Mouse (Mus musculus): ENCODE measurements around the gene Mfsd2a.

The Mfsd2a gene

DNA sequence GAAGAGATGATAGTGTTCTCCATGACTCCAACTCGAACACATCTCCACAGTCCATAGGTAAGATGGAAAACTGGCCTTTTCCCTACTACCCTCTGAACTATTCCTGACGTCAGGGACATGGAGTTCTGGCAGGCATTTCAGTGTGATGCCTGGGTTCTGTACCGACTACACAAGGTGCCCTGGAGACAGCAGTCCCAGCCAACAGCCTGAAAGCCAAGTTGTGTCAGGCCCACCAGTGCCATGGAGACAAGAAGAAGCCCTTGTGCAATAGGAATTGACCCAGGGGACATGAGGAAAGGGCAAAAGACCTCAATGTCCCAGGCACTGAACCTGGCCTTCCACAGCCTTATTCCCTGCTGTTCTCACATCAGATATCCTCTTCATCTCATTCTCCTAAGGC, 18.8 kb upstream of the Mfsd2a start:
- no peak for DNase-seq (ENCODE audit: low spot score in 2 of 2)

DNA sequence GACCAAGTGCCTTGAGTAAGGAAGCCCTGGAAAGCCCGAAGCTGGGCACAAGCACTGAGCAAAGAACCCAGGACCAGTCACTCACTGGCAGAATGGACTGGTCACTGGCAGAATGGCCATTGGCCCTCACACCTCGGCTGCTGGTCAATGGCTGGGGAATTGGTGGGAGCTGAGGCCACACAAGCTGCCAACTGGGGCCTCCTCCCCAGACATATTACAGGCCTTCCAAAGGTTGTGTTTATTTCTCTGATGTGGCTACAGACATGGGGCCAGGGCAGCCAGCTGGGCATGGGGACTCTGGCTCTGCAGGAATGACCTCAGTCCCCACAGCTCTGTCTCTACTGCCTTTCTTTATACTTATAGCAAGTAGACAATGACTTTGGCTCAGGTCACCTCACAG, 17.9 kb upstream of the Mfsd2a start:
- DNase-seq (ENCODE audit: low spot score in 2 of 2), result no peak

DNA sequence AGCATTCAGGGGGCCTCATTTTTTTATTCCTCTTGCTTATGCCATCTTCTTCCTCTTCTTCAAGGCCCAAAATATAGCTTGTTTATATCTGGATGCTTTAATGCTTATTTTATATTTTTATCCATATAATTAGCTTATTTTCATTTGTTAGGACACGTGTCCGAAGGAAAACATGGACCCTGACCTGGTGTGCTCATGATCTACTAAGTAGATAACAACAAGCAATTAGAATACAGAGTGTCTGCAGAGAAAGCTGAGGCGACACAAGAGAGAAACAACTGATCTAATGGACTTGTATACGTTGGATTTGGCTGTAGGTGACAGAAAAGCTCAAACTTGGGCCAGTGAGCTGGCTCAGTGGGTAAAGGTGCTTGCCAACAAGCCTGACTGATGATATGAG, 15.9 kb upstream of the Mfsd2a start:
- DNase-seq (ENCODE audit: low spot score in 2 of 2), result no peak

DNA sequence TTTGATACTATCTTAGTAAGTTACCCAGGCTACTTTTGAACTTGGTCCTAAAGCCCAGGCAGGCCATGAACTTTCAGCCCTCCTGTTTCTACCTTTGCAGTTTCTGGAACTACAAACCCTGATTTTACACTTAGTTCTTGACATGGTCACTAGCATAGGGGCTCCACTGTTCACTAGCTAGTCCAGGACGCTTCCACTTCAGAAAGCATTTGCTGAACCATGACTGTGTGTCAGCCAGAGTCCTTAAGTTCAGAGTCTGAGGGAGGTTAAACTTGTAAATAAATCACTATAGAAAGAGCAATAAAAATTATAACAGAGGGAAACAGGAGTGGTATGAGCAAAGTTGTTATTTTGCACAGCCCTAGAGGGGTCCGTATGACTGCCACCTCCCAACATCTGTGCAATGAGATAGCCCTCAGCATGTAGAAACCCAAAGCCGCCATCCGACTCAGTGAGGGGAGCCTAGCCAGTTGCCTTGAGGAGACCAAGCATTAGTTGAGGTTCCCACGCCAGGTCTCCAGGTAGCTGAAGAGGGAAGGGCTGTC, 14.1 kb upstream of the Mfsd2a start:
- no peak for DNase-seq (ENCODE audit: low spot score in 2 of 2)

DNA sequence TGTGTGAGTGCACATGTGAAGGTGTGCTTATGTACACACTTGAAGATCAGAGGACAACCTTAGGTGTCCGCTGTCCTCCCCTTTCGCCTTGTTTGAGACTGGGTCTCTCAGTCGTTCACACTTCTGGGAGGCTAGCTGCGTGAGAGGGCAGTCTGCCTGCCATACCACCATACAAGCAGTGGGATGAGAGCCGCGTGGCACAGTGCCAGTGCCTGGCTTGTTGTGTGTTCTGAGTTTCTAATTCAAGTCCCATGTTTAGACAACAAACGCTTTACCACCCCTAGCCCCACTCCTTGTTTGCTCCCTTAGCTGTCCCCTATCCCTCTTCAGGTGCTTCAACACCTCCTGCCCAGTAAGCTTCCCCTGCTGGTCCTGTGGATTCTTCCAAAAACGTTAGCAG, 11.1 kb upstream of the Mfsd2a start:
- DNase-seq (ENCODE audit: low spot score in 2 of 2), result no peak

DNA sequence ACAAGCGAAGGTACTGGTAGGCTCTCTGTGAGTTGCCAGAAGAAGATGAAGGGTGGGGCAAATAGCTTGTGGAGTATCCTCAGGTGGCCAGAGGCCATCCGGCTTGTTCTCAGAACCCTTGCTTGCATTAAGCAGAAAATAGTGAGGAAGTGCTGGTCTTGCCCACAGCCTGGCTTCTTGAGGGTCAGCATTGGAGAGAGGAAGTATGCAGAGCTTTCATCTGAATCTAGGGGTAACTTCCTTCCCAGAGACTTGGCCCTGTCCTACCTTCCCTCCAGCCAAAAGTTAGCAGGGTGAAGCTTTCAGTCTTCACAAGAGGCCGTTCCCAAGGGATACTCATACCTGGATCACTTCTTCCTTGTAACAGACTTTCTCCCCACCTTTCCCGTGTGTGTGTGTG, 10.7 kb upstream of the Mfsd2a start:
- no peak for DNase-seq (ENCODE audit: low spot score in 2 of 2)

DNA sequence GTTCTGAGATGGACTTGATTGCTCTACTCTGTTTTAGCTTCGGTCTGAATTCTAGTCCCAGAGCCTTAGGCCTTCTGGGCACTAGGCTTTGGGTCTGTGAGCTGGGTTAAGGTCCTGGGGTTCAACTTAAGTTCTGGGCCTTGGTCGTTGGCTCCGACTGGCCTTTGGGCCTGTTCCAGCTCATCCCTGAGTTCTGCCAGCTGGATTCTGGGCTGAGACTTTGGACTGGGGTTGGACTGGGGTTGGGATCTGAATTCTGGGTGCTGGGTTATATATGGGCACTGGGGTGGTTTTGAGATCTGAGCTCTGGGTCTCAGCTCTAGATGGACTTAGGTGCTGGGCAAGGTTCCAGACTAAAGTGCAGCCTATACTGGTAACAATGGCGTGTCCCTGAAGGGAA, 10.2 kb upstream of the Mfsd2a start:
- no peak for DNase-seq (ENCODE audit: low spot score in 2 of 2)

DNA sequence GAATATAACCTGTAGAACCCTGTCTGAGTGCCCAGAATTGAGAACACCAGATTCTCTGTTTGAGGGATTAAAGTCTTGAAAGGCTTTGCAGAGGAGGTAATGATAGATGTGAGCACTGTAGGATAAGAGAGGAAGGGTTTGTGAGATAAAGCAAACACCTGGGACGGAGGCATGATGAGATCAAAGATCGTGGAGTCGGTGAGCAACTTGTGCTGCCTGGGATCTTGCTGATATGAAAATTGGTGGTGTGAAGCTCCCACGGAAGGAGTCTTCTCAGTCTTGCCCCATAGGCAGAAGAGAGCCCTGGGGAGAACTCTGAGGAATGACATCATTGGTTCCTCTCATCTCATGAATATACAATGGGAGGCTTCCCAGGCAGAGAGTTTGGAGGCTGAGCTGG, 7.1 kb upstream of the Mfsd2a start:
- DNase-seq (ENCODE audit: low spot score in 2 of 2), result no peak

DNA sequence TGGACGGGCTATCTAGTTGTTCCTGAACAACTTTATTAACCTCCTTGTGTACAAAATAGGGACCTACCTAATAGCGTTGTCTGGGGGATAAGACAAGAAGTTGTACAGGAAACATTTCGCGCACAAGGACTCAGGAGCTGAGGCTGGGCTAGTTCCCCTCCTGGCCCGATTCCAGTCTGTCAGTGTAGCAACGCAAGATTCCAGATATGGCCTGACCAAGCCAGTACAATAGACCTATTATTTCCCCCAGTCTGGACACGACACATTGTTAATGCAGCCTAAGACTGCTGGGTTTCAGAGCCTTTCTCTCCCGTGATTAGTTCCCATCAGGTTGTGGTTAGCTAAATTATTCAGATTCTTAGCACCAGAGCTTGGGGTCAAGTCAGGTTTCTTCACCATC, 1.8 kb upstream of the Mfsd2a start:
- no peak for DNase-seq (ENCODE audit: low spot score in 2 of 2)

DNA sequence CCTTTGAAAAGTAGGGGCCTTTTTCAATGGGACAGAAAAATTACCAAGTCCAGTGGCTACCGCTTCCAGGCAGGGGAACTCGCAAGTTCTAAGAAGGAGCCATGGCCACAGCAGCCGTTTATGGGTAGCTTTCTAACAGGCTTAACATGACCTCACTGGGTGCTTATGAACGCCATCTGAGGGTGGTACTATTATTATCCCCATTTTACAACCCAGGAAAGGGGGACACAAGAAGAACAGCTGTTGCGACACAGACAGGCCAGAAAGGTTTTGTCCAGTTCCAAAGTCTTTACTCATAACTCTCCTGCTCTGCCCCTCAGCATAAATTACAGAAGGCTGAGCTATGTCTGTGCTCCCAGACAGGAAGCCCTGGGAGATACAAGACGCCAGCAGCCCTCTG, 601 bp upstream of the Mfsd2a start:
- no peak for DNase-seq (ENCODE audit: low spot score in 2 of 2)

DNA sequence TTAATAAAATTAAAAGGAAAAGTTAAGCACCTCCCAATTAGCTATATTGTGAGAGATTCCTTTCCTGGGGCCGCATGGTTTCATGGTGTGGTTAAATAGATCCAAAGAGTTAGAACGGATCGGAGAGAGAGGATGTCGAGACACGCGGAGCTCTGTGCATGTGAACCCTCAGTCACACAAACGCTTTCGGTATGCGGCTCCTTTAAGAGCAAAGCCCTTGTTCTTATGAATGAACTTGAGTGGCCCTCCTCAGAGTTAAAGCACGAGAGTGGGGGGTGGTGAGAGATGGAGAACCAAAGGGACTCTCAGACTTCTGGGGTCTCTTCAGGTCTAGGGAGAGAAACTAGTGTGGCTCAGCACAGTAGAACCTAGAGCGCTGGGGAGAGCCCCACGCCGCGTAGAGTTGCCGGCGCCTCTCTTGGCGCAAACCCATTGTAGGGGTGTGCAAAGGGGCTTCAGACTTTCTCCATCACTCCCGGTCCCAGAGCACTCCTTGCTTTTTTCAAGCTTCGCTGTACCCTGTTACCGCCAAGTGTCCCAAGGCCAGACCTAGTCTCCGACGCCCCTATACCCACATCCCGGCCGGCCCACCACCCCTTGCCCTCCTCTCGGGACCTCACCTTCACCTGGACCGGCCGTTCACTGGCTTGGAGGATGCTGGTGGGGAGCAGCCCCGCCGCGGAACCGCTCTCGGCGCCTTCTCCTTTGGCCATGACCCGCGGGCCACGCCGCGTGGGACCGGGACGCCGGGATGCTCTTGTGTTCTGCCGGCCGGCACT, 478 bp downstream of the Mfsd2a start:
- DNase-seq (ENCODE audit: low spot score in 2 of 2), result no peak

DNA sequence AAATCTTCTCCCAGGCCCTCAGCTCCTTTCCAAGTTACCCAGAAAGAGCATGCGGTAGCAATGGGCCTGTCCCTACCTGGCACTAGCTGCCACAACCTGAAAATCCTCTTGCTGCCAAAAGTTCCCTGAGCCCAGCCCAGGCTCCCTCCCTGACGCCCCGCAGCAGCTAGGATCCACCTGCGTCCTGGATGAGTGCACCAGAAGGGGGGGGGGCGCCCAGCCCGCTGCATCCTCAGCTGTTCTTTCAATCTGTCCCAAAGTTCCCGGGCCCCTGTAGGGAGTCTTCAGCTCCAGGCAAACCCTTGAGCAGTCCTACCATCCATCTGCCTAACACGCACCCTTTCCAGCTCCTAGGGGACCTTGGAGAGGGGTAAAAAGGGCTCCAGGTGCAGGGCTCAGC, 1.2 kb downstream of the Mfsd2a start:
- DNase-seq (ENCODE audit: low spot score in 2 of 2), result no peak

DNA sequence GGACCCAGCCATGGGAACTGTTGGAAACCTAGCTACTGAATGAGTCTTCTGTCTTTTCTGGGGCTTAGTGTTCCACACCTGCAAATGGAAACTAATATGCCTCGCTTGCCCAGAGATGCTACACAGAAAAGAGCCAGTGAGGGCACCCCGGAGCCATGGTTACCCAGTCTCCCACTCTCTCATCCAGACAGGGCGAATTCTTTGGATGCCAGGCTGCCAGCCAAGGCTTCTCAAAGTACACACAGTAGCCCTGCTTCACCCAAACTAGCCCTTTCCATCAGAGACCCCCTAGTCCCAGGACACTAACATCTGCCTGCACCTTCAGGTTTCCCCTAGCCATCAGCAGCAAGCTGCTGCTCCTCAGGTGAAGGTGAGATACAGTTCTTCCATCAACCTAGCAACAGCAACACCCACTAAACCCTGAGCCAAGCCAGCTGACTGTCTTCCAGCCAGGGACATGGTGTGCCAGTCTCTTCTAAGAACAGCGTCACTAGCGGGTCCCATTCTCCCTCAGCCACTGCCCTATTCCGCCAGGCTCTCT, 2.4 kb downstream of the Mfsd2a start:
- DNase-seq (ENCODE audit: low spot score in 2 of 2), result no peak

DNA sequence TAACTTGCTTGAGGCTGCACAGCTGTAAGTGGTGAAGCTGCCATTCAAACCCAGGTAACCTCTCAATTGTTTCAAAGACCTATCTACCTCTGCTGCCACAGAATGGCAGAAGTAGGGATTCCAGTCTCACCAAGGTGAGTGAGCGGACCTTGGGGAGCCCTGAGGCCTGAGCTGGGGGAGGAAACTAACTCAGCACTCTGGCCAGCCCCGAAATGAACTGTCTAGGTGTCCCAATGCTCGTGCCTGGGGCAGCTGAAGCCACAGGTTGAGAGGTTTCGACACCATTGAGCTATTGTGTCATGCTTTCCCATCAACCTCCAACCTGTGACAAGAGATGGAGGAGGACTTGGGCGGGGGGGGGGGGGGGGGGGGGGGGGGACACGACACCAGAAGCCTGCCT, 4.7 kb downstream of the Mfsd2a start:
- DNase-seq (ENCODE audit: low spot score in 2 of 2), result no peak

DNA sequence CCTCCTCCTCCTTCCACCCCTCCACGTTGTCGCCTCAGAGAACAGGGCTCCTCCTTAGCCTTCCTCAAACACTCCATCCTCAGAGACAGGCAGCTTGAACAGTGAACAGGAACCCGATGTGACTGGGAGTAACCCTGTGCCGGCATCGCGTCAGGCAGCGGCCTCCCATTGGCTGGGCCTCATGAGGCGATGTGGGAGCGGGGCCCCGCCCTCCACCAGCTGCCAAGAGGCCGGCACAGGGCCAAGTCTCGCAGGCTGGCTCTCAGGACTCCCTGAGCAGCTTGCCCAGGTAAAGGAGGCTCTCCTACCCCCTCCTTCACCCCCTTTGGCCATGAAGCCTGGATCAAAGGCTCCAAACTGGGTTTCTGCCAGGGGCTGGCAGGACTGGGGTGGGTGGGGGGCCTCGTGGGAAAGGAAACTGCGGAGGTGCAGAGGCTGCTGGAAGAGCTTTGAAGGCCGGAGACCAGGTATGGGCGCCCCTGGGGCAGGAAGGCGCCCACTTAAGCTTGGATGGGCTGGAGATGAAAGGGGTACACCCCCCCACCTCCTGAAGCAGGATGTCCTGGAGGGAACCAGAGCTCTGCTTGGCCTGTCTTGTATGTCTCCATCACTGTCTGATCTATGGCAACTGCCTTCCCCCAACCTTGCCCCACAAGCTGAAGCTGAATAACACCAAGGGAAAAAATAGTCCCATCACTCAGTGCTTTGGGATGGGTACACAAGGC, 5.4 kb downstream of the Mfsd2a start:
- peak; percentile 82 for DNase-seq (ENCODE audit: low spot score in 2 of 2)

DNA sequence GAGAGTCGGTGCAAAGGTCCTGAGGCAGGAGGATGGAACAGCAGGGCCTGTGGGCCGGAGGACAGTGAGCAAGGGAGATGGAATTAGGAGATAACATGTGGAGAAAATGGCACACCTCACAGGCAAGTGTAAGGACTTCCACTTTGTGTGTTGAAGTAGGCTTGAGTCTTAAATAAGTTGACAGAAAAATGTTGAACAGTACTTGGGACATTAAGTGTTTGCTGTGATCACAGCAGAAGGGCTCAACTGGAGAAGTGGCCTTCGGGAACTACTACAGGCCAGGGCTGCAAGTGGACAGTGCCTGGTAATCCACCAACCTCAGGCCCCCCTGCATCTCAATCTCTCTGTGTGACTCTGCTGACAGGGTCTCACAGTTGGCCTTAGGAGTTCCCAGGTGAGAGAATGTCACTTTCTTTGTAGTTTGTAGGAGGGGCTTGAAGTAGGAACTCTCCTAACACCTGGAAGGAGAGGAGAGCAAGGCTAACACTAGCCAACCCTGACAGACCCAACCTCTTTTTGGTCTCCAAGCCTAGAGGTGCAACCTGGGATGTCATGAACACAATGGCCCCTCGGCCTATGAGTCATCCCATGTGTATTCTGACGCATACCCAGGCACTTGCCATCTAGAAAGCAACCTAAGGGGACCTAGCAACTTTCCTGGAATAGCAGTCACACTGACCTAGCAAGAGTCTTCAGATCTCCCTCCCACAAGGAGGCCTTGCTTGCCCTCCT, 6.1 kb downstream of the Mfsd2a start:
- no peak for DNase-seq (ENCODE audit: low spot score in 2 of 2)

DNA sequence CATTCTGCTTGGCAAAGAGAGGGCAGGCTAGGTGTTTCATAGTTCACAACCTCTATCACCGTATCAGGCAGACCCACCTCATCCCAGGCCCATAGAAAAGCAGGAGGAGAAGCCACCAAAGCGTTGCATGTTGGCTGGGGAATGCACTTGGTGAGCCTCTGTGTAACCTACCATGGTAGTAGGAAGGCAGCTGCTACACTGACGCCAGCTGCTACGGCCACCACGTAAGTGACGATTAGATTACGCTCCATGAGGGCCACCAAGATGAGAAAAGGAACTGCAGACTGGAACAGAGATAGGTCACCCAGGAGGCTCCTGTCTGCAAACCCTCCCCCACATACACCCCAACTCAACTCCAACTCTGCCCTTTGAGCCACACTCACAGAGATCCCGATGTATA, 11.9 kb downstream of the Mfsd2a start:
- DNase-seq (ENCODE audit: low spot score in 2 of 2), result no peak

DNA sequence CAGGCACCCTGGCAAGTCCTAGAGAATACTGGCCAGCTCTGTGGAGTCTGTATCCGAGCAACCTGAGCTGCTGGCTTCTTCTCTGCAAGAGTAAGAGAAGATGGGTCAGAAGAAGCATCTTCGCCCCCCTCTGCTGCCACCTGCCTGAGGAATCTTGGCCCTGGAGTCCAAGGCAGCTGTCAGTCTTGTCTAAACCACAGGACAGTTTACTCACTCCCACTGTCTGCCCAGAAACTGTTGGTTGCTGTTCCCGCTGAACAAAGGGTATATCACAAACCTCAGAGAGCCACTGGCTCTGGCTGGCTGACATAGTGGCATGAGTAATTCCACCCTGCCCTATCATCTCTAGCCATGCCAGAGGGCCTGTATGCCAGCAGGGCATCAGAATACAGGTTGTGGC, 13.8 kb downstream of the Mfsd2a start:
- no peak for DNase-seq (ENCODE audit: low spot score in 2 of 2)

DNA sequence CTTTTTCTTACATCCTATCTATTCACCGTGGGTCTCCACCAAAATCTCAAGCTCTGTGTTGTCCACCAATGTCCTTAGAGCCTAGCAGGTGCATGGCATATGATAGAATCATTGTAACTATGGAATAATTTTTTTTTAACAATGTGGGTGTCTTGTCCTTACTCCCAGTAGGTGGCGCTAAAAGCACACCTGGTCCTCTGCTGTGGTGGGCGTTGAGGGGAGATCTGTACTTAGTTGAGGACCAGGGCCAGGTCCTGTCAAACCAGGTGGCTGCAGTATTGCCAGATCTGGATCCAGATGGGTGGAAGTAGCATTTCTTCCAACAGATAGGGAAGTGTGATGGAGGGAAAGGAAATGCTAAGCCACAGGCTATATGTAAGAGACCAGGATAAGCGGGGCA, 16.6 kb downstream of the Mfsd2a start:
- DNase-seq (ENCODE audit: low spot score in 2 of 2), result no peak

DNA sequence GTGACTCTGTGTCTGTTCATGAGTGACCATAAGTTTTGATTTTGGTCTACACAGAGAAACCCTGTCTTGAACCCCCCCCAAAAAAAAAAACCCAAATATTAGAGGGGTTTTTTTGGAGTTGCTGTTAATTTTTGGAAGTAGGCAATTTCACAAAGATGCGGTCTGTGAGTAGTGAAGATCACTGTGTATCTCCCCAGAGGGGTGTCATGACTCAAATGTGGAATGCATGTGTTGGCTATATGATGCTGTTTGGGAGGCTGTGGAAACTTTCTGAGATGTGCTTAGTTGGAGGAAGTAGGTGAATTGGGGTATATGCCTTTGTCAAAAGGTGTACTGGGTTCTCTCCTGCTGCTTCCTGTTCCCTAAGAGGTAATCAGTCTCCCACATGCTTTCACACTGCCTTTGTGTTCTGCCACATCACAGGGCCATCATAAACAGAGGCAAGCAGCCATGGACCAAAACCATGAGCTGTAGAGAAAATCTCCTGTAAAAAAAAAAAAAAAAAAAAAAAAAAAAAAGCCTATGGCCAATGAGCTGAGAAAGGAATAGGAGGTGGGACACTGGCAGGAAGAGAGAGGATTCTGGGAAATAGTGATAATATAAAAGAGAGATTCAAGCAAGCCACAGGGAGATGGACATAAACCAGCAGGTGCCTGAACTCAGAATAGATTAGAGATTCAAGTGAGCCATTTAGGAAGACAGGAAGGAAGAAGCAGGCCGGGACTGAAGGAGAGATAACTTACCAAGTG, 21.8 kb downstream of the Mfsd2a start:
- no peak for DNase-seq (ENCODE audit: low spot score in 2 of 2)

DNA sequence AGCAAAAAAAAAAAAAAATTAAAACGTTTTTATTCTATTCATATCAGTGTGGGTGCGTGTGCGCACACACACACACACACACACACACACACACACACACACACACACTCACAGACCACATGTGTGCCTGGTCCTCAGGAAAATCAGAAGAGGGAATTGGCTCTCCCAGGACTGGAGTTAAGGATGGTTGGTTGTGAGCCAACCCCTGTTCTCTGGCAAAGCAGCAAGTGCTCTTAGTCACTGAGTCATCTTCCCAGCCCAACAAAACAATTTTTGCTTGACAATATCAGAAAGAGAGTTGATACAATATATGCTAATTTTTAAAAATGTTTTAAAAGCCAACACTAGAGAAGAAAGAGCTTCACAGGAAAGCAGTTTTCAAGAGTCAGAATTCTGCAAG, 23.5 kb downstream of the Mfsd2a start:
- DNase-seq (ENCODE audit: low spot score in 2 of 2), result no peak

Measured in spleen, postnatal 36 days (tissue).